Mouse (Mus musculus): ENCODE results near the gene Prdm15. TPM values are rescaled to one million over a fixed set of nuclear protein-coding genes. Genes with fewer than 3 reads are reported as not detected.

Prdm15 gene
- polyA plus RNA-seq, 1 experiment from 2014 or later, result 10.4 TPM

- Histone ChIP-seq H3K9me3 (ENCODE audit: control insufficient read depth, low read length) (no peaks in the 10 kb centered on the region), H3K9ac (ENCODE audit: low read length) (no peak overlapping the region), H3K4me2 (ENCODE audit: low read depth, low read length) (no peak overlapping the region), H3K36me3 (ENCODE audit: control insufficient read depth, insufficient read depth, low read length) (peaks cover 49% of the 10 kb centered on the region), H3K4me1 (replicated peaks; ENCODE audit: control insufficient read depth, insufficient read depth, low read length) (no peaks in the 10 kb centered on the region), H3K27me3 (ENCODE audit: control insufficient read depth, insufficient read depth, low read depth, low read length) (no peaks in the 10 kb centered on the region), H3K27ac (ENCODE audit: low read length) (no peak overlapping the region), H3K4me3 (ENCODE audit: low read length) (no peak overlapping the region)
- ATAC-seq (ENCODE audit: low read depth), result peak; percentile 45; the same call in 1 of the 2 replicates
- 70% methylated on average over 7 of the region's 7 CpGs for WGBS
These were observed 46.7 kb downstream of the Prdm15 start for GRCm38 (mm10) chr16:97804680-97805547.

- no peak overlapping the region for H3K27ac ChIP-seq (ENCODE audit: low read length)
- no peak for ATAC-seq (ENCODE audit: low read depth)
These were observed 53.4 kb downstream of the Prdm15 start for GRCm38 (mm10) chr16:97797950-97798869.

DNA sequence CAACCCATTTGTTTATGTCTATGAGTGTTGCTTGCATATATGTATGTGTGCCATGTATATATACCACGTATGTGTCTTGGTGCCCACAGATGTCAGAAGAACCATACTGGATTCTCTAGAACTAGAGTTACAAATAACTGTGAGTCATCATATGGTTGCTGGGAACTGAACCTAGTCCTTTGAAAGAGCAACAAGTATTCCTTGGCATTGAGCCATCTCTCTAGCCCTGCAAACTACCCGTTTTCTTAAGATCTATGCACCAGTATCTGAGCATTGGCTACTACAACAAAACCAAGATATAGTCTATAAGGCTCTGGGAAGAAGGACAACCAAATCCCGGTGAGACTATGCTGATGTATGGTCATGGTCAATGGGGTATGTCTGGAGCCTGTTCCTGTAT lies 54.4 kb downstream of the Prdm15 start:
- H3K4me2 ChIP-seq (ENCODE audit: low read depth, low read length), result no peak overlapping the region
- WGBS, result 71% methylated on average over 3 of the region's 3 CpGs
- H3K9ac ChIP-seq (ENCODE audit: low read length), result no peak overlapping the region
- peaks cover 39% of the 10 kb centered on the region for H3K36me3 ChIP-seq (ENCODE audit: control insufficient read depth, insufficient read depth, low read length)
- H3K4me1 ChIP-seq (replicated peaks; ENCODE audit: control insufficient read depth, insufficient read depth, low read length), result no peaks in the 10 kb centered on the region
- no peak overlapping the region for H3K4me3 ChIP-seq (ENCODE audit: low read length)
- no peaks in the 10 kb centered on the region for H3K27me3 ChIP-seq (ENCODE audit: control insufficient read depth, insufficient read depth, low read depth, low read length)
- H3K27ac ChIP-seq (ENCODE audit: low read length), result no peak overlapping the region
- no peaks in the 10 kb centered on the region for H3K9me3 ChIP-seq (ENCODE audit: control insufficient read depth, low read length)
- ATAC-seq (ENCODE audit: low read depth), result no peak

More at GRCm38 (mm10) chr16:97797950-97798869, 53.4 kb downstream of the Prdm15 start:
- H3K9ac ChIP-seq (ENCODE audit: low read length), result no peak overlapping the region
- no peaks in the 10 kb centered on the region for H3K4me1 ChIP-seq (replicated peaks; ENCODE audit: control insufficient read depth, insufficient read depth, low read length)
- H3K9me3 ChIP-seq (ENCODE audit: control insufficient read depth, low read length), result no peaks in the 10 kb centered on the region
- H3K36me3 ChIP-seq (ENCODE audit: control insufficient read depth, insufficient read depth, low read length), result peaks cover 42% of the 10 kb centered on the region
- H3K4me3 ChIP-seq (ENCODE audit: low read length), result no peak overlapping the region
- no peaks in the 10 kb centered on the region for H3K27me3 ChIP-seq (ENCODE audit: control insufficient read depth, insufficient read depth, low read depth, low read length)
- no peak overlapping the region for H3K4me2 ChIP-seq (ENCODE audit: low read depth, low read length)
- WGBS, result 84% methylated on average over 7 of the region's 7 CpGs

DNA sequence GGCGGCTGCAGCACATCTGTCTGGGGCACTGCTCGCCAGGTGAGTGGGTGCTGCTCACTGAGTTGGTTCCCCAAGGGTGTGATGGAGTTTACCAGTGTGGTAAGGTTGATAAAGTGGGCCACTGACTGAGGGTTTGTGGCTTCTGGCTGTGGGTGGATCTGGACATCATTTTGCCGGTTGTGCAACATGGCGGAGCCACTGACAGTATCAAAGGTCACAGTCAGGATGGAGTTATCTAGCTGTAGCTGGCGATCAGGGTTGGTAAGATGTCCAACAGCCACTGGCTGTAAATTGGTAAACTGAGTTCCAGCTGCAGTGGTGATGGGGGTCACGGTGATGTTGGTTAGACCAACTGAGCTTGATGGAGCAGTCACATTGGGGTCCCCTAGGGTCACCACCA lies 57.4 kb downstream of the Prdm15 start:
- H3K27ac ChIP-seq (ENCODE audit: low read length), result no peak overlapping the region
- no peaks in the 10 kb centered on the region for H3K9me3 ChIP-seq (ENCODE audit: control insufficient read depth, low read length)
- no peak overlapping the region for H3K4me3 ChIP-seq (ENCODE audit: low read length)
- H3K36me3 ChIP-seq (ENCODE audit: control insufficient read depth, insufficient read depth, low read length), result peaks cover 34% of the 10 kb centered on the region
- H3K4me1 ChIP-seq (replicated peaks; ENCODE audit: control insufficient read depth, insufficient read depth, low read length), result no peaks in the 10 kb centered on the region
- ATAC-seq (ENCODE audit: low read depth), result no peak
- no peaks in the 10 kb centered on the region for H3K27me3 ChIP-seq (ENCODE audit: control insufficient read depth, insufficient read depth, low read depth, low read length)
- H3K4me2 ChIP-seq (ENCODE audit: low read depth, low read length), result no peak overlapping the region
- no peak overlapping the region for H3K9ac ChIP-seq (ENCODE audit: low read length)
- WGBS, result 91% methylated on average over 6 of the region's 6 CpGs

GRCm38 (mm10) chr16:97783057-97783456 lies 68.6 kb downstream of the Prdm15 start:
- H3K4me3 ChIP-seq (ENCODE audit: low read length), result no peak overlapping the region
- H3K4me1 ChIP-seq (replicated peaks; ENCODE audit: control insufficient read depth, insufficient read depth, low read length), result no peaks in the 10 kb centered on the region
- no peak for ATAC-seq (ENCODE audit: low read depth)
- 71% methylated on average over 5 of the region's 5 CpGs for WGBS
- H3K9me3 ChIP-seq (ENCODE audit: control insufficient read depth, low read length), result no peaks in the 10 kb centered on the region
- H3K36me3 ChIP-seq (ENCODE audit: control insufficient read depth, insufficient read depth, low read length), result no peaks in the 10 kb centered on the region
- H3K9ac ChIP-seq (ENCODE audit: low read length), result no peak overlapping the region
- H3K4me2 ChIP-seq (ENCODE audit: low read depth, low read length), result no peak overlapping the region
- H3K27ac ChIP-seq (ENCODE audit: low read length), result no peak overlapping the region
- no peaks in the 10 kb centered on the region for H3K27me3 ChIP-seq (ENCODE audit: control insufficient read depth, insufficient read depth, low read depth, low read length)

GRCm38 (mm10) chr16:97778353-97779025 lies 73.2 kb downstream of the Prdm15 start:
- 24% methylated on average over 15 of the region's 15 CpGs for WGBS
- no peak overlapping the region; the same call in 1 of the 2 replicates for H3K9ac ChIP-seq (ENCODE audit: low read length)

GRCm38 (mm10) chr16:97766501-97766900 lies 85.1 kb downstream of the Prdm15 start:
- H3K36me3 ChIP-seq (ENCODE audit: control insufficient read depth, insufficient read depth, low read length), result no peaks in the 10 kb centered on the region
- no peak overlapping the region for H3K4me3 ChIP-seq (ENCODE audit: low read length)
- peaks cover 32% of the 10 kb centered on the region for H3K27me3 ChIP-seq (ENCODE audit: control insufficient read depth, insufficient read depth, low read depth, low read length)
- H3K4me2 ChIP-seq (ENCODE audit: low read depth, low read length), result no peak overlapping the region
- no peak overlapping the region for H3K9ac ChIP-seq (ENCODE audit: low read length)
- H3K27ac ChIP-seq (ENCODE audit: low read length), result no peak overlapping the region
- H3K4me1 ChIP-seq (replicated peaks; ENCODE audit: control insufficient read depth, insufficient read depth, low read length), result peaks cover 15% of the 10 kb centered on the region
- peak; percentile 47 for ATAC-seq (ENCODE audit: low read depth)
- H3K9me3 ChIP-seq (ENCODE audit: control insufficient read depth, low read length), result no peaks in the 10 kb centered on the region
- WGBS, result 7% methylated on average over 3 of the region's 3 CpGs

More at GRCm38 (mm10) chr16:97778353-97779025, 73.2 kb downstream of the Prdm15 start:
- H3K4me3 ChIP-seq (ENCODE audit: low read length), result peak overlapping the region; percentile 10; the same call in 1 of the 2 replicates
- no peaks in the 10 kb centered on the region for H3K36me3 ChIP-seq (ENCODE audit: control insufficient read depth, insufficient read depth, low read length)
- H3K27ac ChIP-seq (ENCODE audit: low read length), result peak overlapping the region; percentile 60
- H3K4me1 ChIP-seq (replicated peaks; ENCODE audit: control insufficient read depth, insufficient read depth, low read length), result no peaks in the 10 kb centered on the region
- ATAC-seq (ENCODE audit: low read depth), result peak; percentile 95
- H3K4me2 ChIP-seq (ENCODE audit: low read depth, low read length), result peak overlapping the region; percentile 42
- H3K9me3 ChIP-seq (ENCODE audit: control insufficient read depth, low read length), result no peaks in the 10 kb centered on the region
- H3K27me3 ChIP-seq (ENCODE audit: control insufficient read depth, insufficient read depth, low read depth, low read length), result no peaks in the 10 kb centered on the region

- no peak for ATAC-seq (ENCODE audit: low read depth)
- H3K4me1 ChIP-seq (replicated peaks; ENCODE audit: control insufficient read depth, insufficient read depth, low read length), result peaks cover 19% of the 10 kb centered on the region
- H3K4me2 ChIP-seq (ENCODE audit: low read depth, low read length), result no peak overlapping the region
- no peak overlapping the region for H3K4me3 ChIP-seq (ENCODE audit: low read length)
- no peaks in the 10 kb centered on the region for H3K36me3 ChIP-seq (ENCODE audit: control insufficient read depth, insufficient read depth, low read length)
- H3K27ac ChIP-seq (ENCODE audit: low read length), result no peak overlapping the region
- H3K9me3 ChIP-seq (ENCODE audit: control insufficient read depth, low read length), result no peaks in the 10 kb centered on the region
- H3K27me3 ChIP-seq (ENCODE audit: control insufficient read depth, insufficient read depth, low read depth, low read length), result peaks cover 32% of the 10 kb centered on the region
- H3K9ac ChIP-seq (ENCODE audit: low read length), result no peak overlapping the region
- WGBS, result 58% methylated on average over 2 of the region's 2 CpGs
These were observed 87.0 kb downstream of the Prdm15 start for GRCm38 (mm10) chr16:97764626-97765025.

All from lung, embryonic 16.5 days (tissue).